Mouse (Mus musculus): ENCODE measurements around the gene Ube2i.

- peak; percentile 93; the same call in 1 of the 2 replicates for TF ChIP-seq CTCF (IDR thresholded peaks at IDR 0.05; ENCODE audit: extremely low read depth, insufficient read depth, insufficient read length, insufficient replicate concordance)
- no peak for TF ChIP-seq POLR2A (IDR thresholded peaks at IDR 0.05; ENCODE audit: low read depth, low read length)
Measured at GRCm38 (mm10) chr17:25285033-25285432, 10.6 kb upstream of the Ube2i start.
